Mouse (Mus musculus): Measurements from ENCODE around the gene Smad3. TPM values are rescaled to one million over a fixed set of nuclear protein-coding genes. Genes with fewer than 3 reads are reported as not detected.

Gene Smad3
- polyA plus RNA-seq, 1 experiment from 2014 or later, result 7.7 TPM

- 38% methylated on average over 13 of the region's 13 CpGs for WGBS
- Histone ChIP-seq H3K4me3 (ENCODE audit: low read length) (no peak overlapping the region), H3K9ac (ENCODE audit: low read depth, low read length) (no peak overlapping the region; the same call in 1 of the 2 replicates), H3K27me3 (replicated peaks; ENCODE audit: control insufficient read depth, insufficient read depth, low read length) (no peaks in the 10 kb centered on the region), H3K9me3 (ENCODE audit: control insufficient read depth, low read length) (no peaks in the 10 kb centered on the region), H3K4me1 (ENCODE audit: control insufficient read depth, insufficient read depth, low read depth, low read length) (peaks cover 26% of the 10 kb centered on the region), H3K4me2 (ENCODE audit: low read length) (no peak overlapping the region), H3K36me3 (ENCODE audit: control insufficient read depth, insufficient read depth, low read length) (no peaks in the 10 kb centered on the region), H3K27ac (ENCODE audit: low read depth, low read length) (no peak overlapping the region)
- ATAC-seq, result no peak
Measured at GRCm38 (mm10) chr9:63742887-63743660, 14.7 kb downstream of the Smad3 start.

GRCm38 (mm10) chr9:63742318-63742717, 15.5 kb downstream of the Smad3 start:
- H3K36me3 ChIP-seq (ENCODE audit: control insufficient read depth, insufficient read depth, low read length), result no peaks in the 10 kb centered on the region
- ATAC-seq, result no peak
- no peak overlapping the region for H3K4me2 ChIP-seq (ENCODE audit: low read length)
- H3K27me3 ChIP-seq (replicated peaks; ENCODE audit: control insufficient read depth, insufficient read depth, low read length), result no peaks in the 10 kb centered on the region
- peak overlapping the region; percentile 7; the same call in 1 of the 2 replicates for H3K27ac ChIP-seq (ENCODE audit: low read depth, low read length)
- H3K9me3 ChIP-seq (ENCODE audit: control insufficient read depth, low read length), result no peaks in the 10 kb centered on the region
- H3K4me1 ChIP-seq (ENCODE audit: control insufficient read depth, insufficient read depth, low read depth, low read length), result peaks cover 25% of the 10 kb centered on the region
- H3K9ac ChIP-seq (ENCODE audit: low read depth, low read length), result no peak overlapping the region
- 37% methylated on average over 3 of the region's 3 CpGs for WGBS
- no peak overlapping the region for H3K4me3 ChIP-seq (ENCODE audit: low read length)

- Histone ChIP-seq H3K4me1 (ENCODE audit: control insufficient read depth, insufficient read depth, low read depth, low read length) (peaks cover 23% of the 10 kb centered on the region), H3K27me3 (replicated peaks; ENCODE audit: control insufficient read depth, insufficient read depth, low read length) (no peaks in the 10 kb centered on the region), H3K36me3 (ENCODE audit: control insufficient read depth, insufficient read depth, low read length) (no peaks in the 10 kb centered on the region)
Measured at GRCm38 (mm10) chr9:63741792-63742191, 16.0 kb downstream of the Smad3 start.

GRCm38 (mm10) chr9:63740320-63740841, 17.4 kb downstream of the Smad3 start:
- H3K4me3 ChIP-seq (ENCODE audit: low read length), result no peak overlapping the region
- no peaks in the 10 kb centered on the region for H3K9me3 ChIP-seq (ENCODE audit: control insufficient read depth, low read length)
- no peaks in the 10 kb centered on the region for H3K27me3 ChIP-seq (replicated peaks; ENCODE audit: control insufficient read depth, insufficient read depth, low read length)
- no peak overlapping the region for H3K4me2 ChIP-seq (ENCODE audit: low read length)
- no peak for ATAC-seq
- H3K27ac ChIP-seq (ENCODE audit: low read depth, low read length), result no peak overlapping the region
- 77% methylated on average over 10 of the region's 10 CpGs for WGBS
- no peak overlapping the region for H3K9ac ChIP-seq (ENCODE audit: low read depth, low read length)
- no peaks in the 10 kb centered on the region for H3K36me3 ChIP-seq (ENCODE audit: control insufficient read depth, insufficient read depth, low read length)
- H3K4me1 ChIP-seq (ENCODE audit: control insufficient read depth, insufficient read depth, low read depth, low read length), result peaks cover 16% of the 10 kb centered on the region

More at GRCm38 (mm10) chr9:63741792-63742191, 16.0 kb downstream of the Smad3 start:
- Histone ChIP-seq H3K9me3 (ENCODE audit: control insufficient read depth, low read length) (no peaks in the 10 kb centered on the region), H3K4me3 (ENCODE audit: low read length) (no peak overlapping the region), H3K27ac (ENCODE audit: low read depth, low read length) (no peak overlapping the region), H3K9ac (ENCODE audit: low read depth, low read length) (no peak overlapping the region), H3K4me2 (ENCODE audit: low read length) (no peak overlapping the region)
- ATAC-seq, result no peak
- WGBS, result 75% methylated on average over 6 of the region's 6 CpGs

GRCm38 (mm10) chr9:63738830-63739229, 19.0 kb downstream of the Smad3 start:
- Histone ChIP-seq H3K9ac (ENCODE audit: low read depth, low read length) (no peak overlapping the region), H3K4me3 (ENCODE audit: low read length) (no peak overlapping the region), H3K27ac (ENCODE audit: low read depth, low read length) (no peak overlapping the region), H3K36me3 (ENCODE audit: control insufficient read depth, insufficient read depth, low read length) (no peaks in the 10 kb centered on the region), H3K27me3 (replicated peaks; ENCODE audit: control insufficient read depth, insufficient read depth, low read length) (no peaks in the 10 kb centered on the region), H3K4me1 (ENCODE audit: control insufficient read depth, insufficient read depth, low read depth, low read length) (peaks cover 16% of the 10 kb centered on the region), H3K9me3 (ENCODE audit: control insufficient read depth, low read length) (no peaks in the 10 kb centered on the region), H3K4me2 (ENCODE audit: low read length) (no peak overlapping the region)
- ATAC-seq, result no peak
- WGBS, result 75% methylated on average over 11 of the region's 11 CpGs

GRCm38 (mm10) chr9:63738086-63738701, 19.6 kb downstream of the Smad3 start:
- Histone ChIP-seq H3K9ac (ENCODE audit: low read depth, low read length) (no peak overlapping the region), H3K27me3 (replicated peaks; ENCODE audit: control insufficient read depth, insufficient read depth, low read length) (no peaks in the 10 kb centered on the region), H3K4me2 (ENCODE audit: low read length) (no peak overlapping the region), H3K27ac (ENCODE audit: low read depth, low read length) (no peak overlapping the region), H3K4me1 (ENCODE audit: control insufficient read depth, insufficient read depth, low read depth, low read length) (peaks cover 12% of the 10 kb centered on the region), H3K9me3 (ENCODE audit: control insufficient read depth, low read length) (no peaks in the 10 kb centered on the region), H3K36me3 (ENCODE audit: control insufficient read depth, insufficient read depth, low read length) (no peaks in the 10 kb centered on the region), H3K4me3 (ENCODE audit: low read length) (no peak overlapping the region)
- 70% methylated on average over 12 of the region's 12 CpGs for WGBS
- ATAC-seq, result no peak

- Histone ChIP-seq H3K4me3 (ENCODE audit: low read length) (no peak overlapping the region), H3K27ac (ENCODE audit: low read depth, low read length) (no peak overlapping the region), H3K9ac (ENCODE audit: low read depth, low read length) (no peak overlapping the region), H3K4me2 (ENCODE audit: low read length) (no peak overlapping the region), H3K9me3 (ENCODE audit: control insufficient read depth, low read length) (no peaks in the 10 kb centered on the region), H3K36me3 (ENCODE audit: control insufficient read depth, insufficient read depth, low read length) (no peaks in the 10 kb centered on the region), H3K27me3 (replicated peaks; ENCODE audit: control insufficient read depth, insufficient read depth, low read length) (no peaks in the 10 kb centered on the region), H3K4me1 (ENCODE audit: control insufficient read depth, insufficient read depth, low read depth, low read length) (peaks cover 5% of the 10 kb centered on the region)
- WGBS, result 85% methylated on average over 9 of the region's 9 CpGs
- 0 out of 2 replicates have a peak, but pooled peaks have one; percentile 24 for ATAC-seq
Measured at GRCm38 (mm10) chr9:63737426-63737931, 20.3 kb downstream of the Smad3 start.

- no peak overlapping the region for H3K27ac ChIP-seq (ENCODE audit: low read depth, low read length)
- 81% methylated on average over 8 of the region's 8 CpGs for WGBS
- H3K4me3 ChIP-seq (ENCODE audit: low read length), result no peak overlapping the region
- H3K9ac ChIP-seq (ENCODE audit: low read depth, low read length), result no peak overlapping the region
- no peaks in the 10 kb centered on the region for H3K27me3 ChIP-seq (replicated peaks; ENCODE audit: control insufficient read depth, insufficient read depth, low read length)
- H3K36me3 ChIP-seq (ENCODE audit: control insufficient read depth, insufficient read depth, low read length), result no peaks in the 10 kb centered on the region
- no peaks in the 10 kb centered on the region; the same call in none of the 2 replicates for H3K4me1 ChIP-seq (ENCODE audit: control insufficient read depth, insufficient read depth, low read depth, low read length)
- no peak overlapping the region for H3K4me2 ChIP-seq (ENCODE audit: low read length)
- no peak for ATAC-seq
- no peaks in the 10 kb centered on the region for H3K9me3 ChIP-seq (ENCODE audit: control insufficient read depth, low read length)
Measured at GRCm38 (mm10) chr9:63734261-63734660, 23.5 kb downstream of the Smad3 start.

GRCm38 (mm10) chr9:63732700-63733099, 25.1 kb downstream of the Smad3 start:
- Histone ChIP-seq H3K4me2 (ENCODE audit: low read length) (no peak overlapping the region), H3K36me3 (ENCODE audit: control insufficient read depth, insufficient read depth, low read length) (no peaks in the 10 kb centered on the region), H3K4me3 (ENCODE audit: low read length) (no peak overlapping the region), H3K27ac (ENCODE audit: low read depth, low read length) (no peak overlapping the region), H3K27me3 (replicated peaks; ENCODE audit: control insufficient read depth, insufficient read depth, low read length) (no peaks in the 10 kb centered on the region), H3K9me3 (ENCODE audit: control insufficient read depth, low read length) (no peaks in the 10 kb centered on the region), H3K4me1 (ENCODE audit: control insufficient read depth, insufficient read depth, low read depth, low read length) (no peaks in the 10 kb centered on the region; the same call in none of the 2 replicates), H3K9ac (ENCODE audit: low read depth, low read length) (no peak overlapping the region)
- no peak for ATAC-seq
- 93% methylated on average over 7 of the region's 7 CpGs for WGBS

Measured in hindbrain, embryonic 16.5 days (tissue).